Mouse (Mus musculus): ENCODE measurements at regions not wholly inside any gene's neighbourhood (a gene's known extent, or its start where the extent isn't known, plus 50 kb on each side); places are given as distances from the start of the nearest gene placed in this dataset.

DNA sequence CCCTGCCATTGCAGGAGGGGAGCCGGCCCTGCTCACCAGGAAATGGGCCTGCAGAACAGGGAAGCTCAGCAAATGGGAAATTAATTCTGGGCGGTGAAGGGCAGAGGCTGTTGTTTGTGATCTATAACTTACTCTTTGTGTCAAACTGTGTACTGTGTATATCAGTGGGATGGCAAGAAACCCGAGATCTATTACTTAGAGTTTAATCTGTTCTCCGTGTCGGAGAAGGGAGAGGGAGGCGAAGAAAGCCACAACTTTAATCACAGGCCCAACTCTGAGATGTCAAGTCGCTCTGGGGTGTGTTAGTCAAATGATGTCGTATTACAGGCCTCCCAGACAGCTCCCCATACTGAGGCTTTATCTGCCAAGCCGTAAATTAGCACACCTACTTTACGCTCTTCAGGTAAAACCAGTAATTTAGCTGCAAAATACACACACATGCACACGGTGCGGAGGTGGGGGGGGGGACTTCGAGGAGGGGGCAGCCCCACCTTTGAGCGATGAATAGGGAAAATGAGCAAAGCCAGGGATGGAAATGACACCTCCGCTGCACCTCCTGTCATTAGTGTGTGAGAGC lies 158.0 kb downstream of the Rplp1 start:
- ATAC-seq: no peak

DNA sequence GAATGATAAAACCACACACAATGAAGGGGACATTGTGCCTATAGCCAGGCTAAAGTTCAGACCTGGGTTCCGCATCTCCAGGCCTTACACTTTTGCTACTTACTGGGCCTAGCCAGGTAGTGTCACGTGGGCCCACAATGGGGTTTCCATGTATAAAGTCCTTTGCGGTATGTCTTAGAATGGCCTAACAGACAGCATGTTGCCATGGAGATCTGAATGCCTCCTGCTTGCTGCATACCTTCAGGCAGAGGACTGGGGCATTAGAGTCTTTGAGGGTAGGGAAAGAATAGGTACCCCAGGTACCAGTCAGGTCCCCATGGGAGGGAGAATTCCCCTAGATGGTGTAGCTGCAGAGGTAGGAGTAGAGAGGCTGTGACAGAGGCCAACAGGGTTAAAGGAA lies 159.0 kb downstream of the Rplp1 start:
- ATAC-seq: no peak

DNA sequence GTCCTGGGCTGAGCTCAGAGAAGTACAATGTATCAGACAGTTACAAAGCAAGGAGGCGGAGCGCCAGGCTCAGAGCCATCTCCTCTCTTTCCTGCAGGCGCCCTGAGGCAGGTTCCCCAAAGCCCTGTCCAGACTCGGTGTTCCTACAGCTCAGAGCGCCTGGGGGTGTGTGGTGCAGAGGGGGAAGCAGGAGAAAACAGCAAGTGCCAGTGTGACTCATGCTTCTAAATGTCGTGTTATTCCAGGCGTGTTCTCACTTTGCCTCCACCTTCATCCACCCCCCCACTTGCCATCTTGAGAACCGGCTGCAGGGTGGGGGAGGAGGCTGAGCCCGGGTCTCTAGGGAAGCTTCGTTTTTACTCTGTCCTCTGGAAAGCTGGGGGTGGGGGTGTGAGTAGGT lies 160.5 kb downstream of the Rplp1 start:
- ATAC-seq: peak; percentile 61

DNA sequence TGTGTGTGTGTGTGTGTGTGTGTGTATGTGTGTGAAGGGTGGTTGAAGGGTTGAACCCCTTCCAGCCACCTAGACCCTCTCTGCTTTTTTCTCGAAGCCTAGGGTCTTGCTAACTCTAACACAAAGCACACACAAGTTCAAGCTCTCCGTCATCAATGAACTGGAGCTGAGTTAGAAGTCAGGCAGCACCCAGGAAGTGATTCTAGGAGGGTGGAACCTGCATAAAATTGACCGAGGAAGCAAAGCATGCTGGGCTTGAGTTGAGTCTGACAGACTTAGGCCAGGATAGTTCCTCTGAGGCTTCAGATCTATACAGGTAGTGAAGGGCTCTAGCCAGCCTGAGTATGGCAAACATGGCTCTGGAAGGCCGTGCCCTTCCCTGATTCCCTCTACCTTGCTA lies 165.1 kb downstream of the Rplp1 start:
- ATAC-seq: peak; percentile 65

DNA sequence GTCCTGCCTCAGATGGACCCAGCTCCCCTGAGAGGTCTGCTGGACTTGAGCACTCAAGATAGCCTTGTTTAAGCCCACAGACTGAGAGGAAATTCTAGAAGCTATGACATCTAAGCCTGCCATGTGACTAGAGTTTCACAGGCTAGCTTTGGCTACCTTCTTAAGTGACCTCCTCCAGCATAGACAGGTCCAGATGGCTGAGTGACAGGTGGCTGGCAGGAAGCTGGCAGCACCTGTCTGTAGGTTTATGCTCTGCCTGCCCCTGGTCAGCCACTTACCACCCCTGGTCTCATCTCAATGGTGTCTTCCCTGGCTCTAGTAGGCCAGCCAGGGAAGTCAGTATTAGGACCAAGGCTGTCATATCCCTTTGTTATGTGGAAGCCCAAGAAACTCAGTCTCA lies 165.9 kb downstream of the Rplp1 start:
- no peak for ATAC-seq

DNA sequence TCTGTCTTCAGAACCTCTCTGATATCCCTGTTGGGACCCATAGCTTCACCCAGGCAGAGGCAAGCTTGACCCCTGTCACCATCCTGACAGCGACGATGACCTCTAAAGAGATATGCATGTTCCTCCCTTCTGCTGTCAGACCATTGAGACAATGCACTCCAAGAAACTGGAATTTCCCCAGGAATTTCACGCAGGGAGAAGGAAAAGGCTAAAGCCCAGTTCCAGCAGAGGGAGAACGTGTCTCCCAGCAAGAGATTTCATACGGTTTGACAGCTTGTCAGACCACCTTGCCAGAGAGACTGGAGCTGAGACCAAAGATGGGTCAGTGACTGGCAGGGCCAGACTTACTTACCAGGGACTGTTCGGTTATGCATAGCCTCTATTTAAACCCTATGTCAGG lies 167.9 kb downstream of the Rplp1 start:
- no peak for ATAC-seq

DNA sequence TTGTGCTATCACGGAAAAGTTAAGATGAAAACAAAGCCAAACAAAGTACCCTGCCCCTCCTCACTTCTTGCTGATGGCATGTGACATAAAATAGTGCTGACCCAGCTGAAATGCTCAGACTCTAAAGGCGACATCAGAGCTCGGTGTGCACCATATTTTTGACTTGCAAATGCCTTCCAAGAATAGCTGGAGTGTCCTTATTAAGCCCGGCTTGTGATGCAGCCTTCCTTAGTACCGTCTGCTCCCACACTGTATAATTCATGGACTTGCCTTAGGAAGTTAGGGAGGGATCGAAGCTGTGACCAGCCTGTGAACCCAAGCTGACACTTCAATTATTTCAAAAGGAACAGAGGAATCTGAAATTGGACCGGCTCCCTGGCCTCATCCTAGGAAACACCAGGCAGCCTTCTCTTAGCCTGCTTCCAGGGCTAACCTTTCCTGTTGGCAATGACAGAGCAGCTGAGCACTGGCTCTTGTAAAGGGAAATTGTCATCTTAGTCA lies 169.0 kb downstream of the Rplp1 start:
- ATAC-seq: peak; percentile 11

DNA sequence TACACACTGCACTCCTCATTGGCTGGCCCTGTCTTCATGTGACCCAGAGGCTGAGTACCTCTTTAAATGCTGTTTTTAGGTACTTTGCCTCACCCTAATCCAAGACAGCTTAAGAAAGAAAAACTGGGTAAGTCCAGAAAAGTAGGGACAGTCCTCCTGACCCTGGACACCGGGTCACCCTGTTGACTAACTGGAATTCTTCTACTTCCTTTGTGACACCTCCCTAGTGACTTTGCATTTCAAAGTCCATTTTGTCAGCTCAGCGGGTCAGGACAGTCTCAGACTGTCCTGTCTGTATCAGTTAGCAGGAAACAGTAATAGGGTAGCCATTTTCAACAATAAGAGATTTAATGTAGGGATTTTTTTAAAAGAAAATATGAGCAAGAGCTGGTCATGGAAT lies 180.8 kb downstream of the Rplp1 start:
- no peak for ATAC-seq

DNA sequence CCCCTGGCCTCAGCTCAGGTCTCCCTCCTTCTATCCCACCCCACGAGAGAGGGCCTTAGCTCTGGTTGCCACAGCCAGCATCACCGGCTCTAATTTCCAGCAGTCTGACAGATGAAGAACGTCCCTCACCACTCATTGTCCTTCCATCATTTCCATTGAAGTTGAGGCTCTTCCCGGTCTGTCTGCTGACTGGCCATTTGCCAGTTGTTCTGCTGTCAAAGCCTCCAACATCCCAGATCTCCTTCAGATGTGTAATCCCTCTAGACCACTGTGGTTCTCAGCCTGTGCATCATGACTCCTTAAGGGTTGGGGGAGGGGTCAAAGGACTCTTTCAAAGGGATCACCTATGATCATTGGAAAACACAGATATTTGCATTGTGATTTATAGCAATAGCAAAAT lies 181.6 kb downstream of the Rplp1 start:
- no peak for ATAC-seq

DNA sequence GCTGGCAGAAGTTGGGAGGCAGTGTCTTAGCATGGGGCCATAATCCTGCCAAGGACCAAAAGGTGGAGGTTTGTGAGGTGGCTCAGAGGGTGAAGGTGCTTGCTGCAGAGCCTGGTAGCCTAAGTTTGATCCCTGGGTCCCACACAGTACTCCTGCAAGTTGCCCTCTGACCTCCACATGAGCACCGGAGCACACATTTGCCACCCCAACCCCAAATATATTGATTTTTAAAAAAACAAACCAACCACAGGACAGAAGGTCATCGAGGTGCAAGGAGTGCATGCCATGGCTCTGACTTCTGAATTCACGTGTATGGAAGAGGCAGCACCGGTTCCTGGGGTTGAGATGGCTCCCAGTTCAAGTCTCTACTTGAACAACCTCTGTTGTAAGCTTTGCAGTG lies 186.2 kb downstream of the Rplp1 start:
- ATAC-seq: no peak

DNA sequence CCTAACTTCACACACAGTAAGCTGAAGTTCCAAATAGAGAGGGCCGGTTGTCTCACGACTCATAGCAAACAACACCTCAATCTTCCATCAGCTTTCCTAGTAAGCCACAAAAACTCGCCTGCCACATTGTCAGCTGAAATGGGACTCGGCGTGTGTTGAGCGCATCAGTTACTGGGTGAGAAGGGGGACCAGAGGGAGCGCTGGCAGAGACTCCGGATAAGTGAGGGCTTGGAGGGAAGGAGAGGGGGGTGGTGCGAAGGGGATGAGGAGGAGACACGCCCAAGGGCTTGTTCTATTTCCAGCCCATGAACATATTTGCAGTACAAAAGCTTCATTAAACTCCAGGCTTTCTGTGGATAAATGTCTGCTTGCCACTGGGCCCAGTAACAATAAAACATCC lies 186.7 kb downstream of the Rplp1 start:
- ATAC-seq: no peak

DNA sequence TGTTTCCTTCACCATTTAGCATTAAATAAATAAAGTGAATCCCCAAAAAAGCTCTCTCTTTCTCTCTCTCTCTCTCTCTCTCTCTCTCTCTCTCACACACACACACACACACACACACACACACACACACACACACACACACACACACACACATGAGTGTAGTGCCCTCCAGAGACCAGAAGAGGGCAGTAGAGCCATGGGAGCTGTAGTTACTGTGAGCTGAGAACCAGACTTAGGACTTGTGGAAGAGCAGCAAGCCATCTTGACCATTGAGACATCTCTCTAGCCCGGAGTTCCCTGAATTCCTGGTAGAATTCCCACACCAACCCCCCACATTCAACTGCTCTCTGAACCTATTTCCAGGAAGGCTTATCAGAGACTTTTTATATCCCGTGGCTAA lies 190.3 kb downstream of the Rplp1 start:
- no peak for ATAC-seq

DNA sequence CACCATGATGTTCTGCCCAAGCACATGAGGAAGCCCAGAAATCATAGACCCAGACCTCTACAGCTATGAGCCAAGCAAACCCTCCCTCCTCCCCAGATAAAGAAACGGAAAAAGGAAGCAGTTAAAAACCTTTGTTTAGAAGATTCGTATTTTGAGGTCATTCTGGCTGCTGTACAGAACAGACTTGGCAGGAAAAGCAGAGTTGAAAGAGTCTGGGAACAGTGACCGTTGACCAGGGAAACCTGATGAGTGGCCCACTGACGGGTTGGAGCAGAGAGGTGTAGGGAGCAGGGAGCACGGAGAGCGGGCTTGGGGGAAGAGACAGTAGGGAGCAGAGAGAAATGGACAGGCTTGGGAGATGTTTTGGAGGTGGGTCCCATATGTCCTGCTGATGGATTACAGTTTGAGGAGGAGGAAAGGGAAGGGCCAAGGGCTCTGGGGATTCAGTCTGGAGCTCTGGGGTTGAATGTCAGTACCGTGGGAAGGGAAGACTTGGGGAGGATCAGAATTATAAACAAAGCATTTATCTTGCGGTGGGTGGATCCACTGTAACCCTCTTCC lies 191.2 kb downstream of the Rplp1 start:
- ATAC-seq: no peak

DNA sequence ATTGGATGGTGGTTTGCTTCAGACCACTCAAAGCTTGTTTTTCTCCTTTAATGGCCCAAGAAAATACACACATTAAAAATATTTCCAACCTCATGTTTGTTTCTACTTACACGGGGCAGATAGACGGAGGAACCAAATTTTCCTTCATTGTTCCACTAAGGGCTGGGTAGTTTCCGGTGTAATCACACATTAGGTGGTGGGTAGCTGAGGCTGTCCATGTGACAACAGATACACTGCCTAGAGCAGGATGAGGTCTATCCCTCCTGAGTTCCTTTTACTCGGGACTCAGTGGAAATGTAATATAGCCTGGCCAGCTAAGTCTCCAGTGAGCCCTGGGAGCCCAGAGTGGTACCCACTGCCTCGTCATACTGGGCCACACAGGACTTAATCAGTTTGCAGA lies 192.5 kb downstream of the Rplp1 start:
- peak; percentile 81 for ATAC-seq

DNA sequence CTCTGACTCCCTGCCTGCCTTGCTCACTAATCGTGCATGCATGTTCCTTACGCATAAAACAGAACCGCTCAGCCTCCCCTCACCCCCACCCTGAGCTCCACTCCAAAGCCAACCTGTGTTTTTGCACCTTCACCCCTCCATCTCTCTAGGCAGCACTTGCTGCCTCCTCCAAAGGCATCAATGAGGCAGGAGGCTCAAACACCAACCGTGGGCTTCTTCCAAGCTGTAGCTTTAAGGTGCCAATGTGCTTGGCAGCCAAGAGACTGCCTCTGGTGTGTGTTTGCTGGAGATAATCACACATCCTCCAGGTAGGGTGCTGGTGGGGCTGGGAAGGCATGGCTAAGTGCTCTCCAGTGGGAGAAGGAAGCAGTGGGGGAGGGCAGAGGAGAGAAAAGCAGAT lies 193.3 kb downstream of the Rplp1 start:
- no peak for ATAC-seq

DNA sequence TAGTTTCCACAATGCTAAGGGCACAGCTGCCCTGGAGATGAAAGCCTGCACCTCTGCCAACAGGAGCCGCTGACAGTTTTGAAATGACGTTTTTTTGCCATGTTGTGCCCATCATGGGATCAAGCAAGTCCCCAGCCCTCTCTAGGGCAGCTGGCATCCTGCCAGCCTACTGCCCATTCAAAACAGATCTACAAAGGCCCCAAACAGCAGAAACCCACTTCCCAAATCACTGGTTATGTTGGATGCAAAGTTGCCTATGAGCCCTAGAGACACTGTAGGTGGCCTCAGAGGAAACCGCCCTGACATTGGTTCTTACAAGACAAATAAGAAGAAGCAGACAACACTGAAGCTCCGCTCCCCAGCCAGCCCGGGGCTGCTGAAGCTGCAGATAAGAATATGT lies 194.1 kb downstream of the Rplp1 start:
- ATAC-seq: peak; percentile 44

DNA sequence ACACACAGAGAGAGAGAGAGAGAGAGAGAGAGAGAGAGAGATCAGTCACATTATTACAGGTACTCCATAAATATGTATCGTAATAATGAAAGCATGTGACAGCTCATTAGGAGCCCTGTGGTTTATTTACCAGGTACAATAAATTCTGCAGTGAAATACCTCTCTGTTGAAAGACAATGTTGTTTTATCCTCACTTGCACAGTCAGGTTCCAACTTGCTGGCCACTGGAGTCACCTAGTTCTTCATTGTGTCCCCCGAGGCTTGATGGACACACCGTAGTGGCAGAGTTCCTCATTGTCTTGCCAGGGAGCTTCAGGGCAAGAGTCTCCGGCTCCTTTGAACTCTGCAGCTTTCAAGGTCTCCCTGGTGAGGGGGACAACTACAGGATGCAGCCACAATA lies 197.6 kb downstream of the Rplp1 start:
- ATAC-seq: no peak

DNA sequence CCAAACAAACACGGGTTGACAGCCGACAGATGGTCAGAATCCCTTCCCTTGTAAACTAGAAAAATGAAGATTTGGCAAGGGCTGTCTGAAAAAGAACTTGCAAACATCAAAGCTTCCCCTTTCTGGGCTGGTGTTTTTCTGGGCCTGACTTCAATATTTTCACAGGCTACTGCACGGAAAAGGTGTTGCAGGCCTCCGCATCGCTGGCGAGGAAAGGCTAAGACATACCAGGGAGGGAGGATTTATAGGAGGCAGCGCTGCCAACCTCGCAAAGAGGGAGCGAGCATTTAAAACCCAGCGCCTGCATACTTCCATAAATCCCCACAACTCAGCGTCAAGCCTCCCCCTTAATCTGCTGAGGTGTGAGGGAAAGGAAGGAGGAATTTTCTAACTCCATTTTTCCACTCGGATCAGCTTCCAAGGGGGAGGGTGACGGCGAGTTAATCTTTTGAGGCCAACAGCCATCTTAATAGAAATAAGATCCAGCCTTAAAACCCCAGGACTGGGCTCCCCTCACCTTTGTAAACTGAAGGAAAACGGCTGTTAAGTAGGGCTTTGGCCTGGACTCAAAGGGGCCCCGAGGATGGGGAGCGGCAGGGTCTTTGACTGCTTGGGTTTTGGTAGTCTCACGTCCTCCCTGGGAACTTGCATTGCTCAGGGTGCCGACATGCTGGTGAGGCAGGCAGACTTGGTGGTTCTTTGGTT lies 199.9 kb downstream of the Rplp1 start:
- ATAC-seq: no peak

DNA sequence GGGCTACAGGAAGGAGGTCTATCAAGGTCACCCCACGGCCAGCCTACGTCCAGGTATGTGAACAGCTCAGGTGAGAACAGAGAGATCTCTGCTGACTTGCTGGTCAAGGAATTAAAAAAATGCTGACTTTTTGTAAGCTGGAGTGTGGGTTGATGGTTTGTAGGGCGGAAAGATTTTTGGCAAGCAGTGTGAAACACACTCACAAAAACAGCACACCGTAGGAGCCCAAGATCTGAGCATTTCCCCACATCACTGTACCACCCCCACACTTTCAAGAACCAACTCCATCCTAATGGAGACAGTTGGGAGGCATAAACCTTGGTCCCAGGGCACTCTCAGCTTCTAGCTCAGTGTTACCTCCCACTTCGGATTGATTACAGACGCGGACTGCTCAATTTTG lies 200.5 kb downstream of the Rplp1 start:
- ATAC-seq: no peak

DNA sequence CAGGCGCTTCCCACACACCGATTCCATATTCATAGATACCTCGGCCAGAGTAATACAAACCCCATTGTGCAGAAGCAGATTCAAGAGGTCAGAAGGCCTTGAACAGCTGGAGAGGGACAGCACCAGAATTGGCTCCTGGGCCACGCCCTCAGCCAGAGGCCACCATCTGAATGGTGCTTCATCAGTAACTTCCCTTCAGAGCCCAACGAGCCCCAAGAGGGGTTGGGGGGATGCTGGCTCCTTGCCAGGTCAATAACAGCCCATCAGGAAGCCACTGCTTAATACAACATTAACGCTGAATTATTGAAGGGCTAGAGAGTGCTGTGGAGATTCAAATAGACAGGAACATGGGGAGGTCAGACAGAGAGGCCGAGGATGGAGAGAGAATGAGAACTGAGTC lies 203.0 kb downstream of the Rplp1 start:
- ATAC-seq: no peak

DNA sequence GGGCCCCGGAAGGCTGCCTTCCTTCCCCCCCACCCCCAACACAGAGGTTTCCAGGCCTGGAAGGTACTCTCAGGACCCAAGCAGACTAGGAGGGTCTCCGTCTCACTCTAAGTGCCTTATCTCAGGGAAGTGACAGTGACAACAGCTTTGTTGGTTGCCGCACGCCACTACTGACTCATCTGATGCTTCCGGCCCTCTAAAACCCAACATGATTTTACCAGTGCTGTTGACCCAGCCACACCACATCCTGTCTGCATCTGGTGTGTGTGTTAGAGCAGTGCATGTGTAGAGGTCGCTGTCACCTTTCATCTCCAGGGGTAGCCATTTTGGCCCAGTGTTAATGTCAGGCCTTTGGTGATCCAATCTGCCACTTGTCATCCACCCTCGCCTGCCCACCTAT lies 206.5 kb downstream of the Rplp1 start:
- ATAC-seq: peak; percentile 92

DNA sequence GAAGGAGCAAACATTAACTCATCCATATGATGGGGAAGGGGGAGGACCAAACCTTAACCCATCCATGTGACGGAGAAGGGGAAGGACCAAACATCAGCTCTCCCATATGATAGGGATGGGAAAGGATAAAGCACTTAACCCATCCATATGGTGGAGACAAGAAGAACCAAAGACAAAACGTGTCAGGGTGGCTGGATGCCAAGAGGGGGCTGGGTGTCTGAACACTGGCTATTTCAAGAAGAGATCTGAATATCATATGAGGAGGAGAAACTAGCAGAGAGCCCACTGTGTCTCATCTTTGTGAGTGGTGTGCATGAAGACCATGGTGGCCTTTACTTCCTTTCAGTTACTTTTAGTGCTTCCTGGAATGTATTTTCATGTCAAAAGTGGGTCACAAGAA lies 207.0 kb downstream of the Rplp1 start:
- ATAC-seq: no peak

DNA sequence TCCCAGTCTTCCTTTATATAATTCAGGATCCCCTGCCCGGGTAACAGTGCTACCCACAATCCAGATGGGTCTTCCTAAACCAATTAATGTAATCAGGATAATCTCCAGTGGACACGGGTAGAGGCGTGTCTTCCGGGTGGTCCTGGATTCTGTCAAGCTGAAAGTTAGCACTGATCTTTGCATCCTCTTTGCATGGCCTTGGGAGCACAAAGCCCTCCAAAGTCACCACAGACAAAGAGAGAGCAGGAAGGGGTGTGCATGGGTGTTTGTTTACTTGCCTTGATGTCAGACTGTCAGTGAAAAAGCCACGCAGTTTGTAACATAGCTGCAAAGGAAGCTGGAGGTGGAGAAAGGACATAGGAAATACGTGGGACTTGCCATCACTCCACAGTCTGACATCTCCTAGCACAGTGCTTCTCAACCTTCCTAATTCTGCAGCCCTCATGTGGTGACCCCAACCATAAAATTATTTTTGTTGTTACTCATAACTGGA lies 208.0 kb downstream of the Rplp1 start:
- ATAC-seq: peak; percentile 6

DNA sequence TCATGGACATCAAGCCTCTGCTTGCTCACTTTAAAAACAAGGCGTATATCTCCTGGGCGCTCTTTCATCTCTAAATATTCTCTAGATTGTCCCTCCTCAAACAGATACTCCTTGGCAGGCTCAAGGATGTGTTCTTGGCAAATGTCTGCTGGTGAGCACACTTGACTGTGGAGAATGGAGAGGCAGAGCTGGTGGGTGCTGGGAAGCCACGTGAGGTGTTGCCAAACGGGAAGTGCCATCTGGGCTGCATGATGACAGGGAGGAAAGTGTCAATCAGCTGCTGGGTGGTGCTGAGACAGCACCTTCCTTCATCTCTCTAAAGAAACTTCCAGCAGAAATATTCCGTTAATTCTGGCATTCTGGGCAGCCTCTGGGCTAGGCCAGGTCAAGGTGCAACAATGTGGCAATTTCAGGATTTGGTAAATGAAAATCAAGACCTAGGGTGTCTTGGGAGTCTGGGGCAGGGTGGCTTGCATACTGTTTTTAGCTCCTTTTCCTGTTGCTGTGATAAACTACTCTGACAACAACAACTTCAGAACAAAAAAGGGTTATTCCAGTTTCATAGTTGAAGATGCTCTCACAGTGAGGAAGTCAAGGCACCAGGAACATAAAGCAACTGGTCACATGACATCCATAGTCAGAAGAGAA lies 208.6 kb downstream of the Rplp1 start:
- no peak for ATAC-seq

Data from inflammation-experienced regulatory T-cells, adult 6 months (primary cell).